Mouse (Mus musculus): ENCODE measurements around the gene Dis3. TPM values are rescaled to one million over a fixed set of nuclear protein-coding genes. Genes with fewer than 3 reads are reported as not detected.
A peak's percentile ranks its signal among the peaks of the same experiment; 100 is the strongest.

Gene Dis3
- polyA plus RNA-seq (2016; fragmentation: Nextera tagmentation; extraction: Ambion mirVana): 40.3 and 41.2 TPM in 2 replicates

GRCm38 (mm10) chr14:99099267-99099966, at the start of gene Dis3, which contains the start of gene Pibf1:
Dis3 (minus strand) TSS chr14:99099770.
Pibf1 (plus strand) TSS chr14:99099424.
- peak within 1 kb of the TSS; percentile 67 for H3K4me2 ChIP-seq (replicated peaks)
- peak within 1 kb of the TSS; percentile 90 for H3K9ac ChIP-seq (replicated peaks)
- peaks cover 53% of the 10 kb centered on the region for H3K36me3 ChIP-seq
- peak within 1 kb of the TSS; percentile 75 for H3K27ac ChIP-seq (replicated peaks)
- WGBS: under 1% methylated on average over 72 of the region's 73 CpGs
- ATAC-seq (ENCODE audit: low FRiP score, low read depth): peak; percentile 99
- H3K4me3 ChIP-seq: peak within 1 kb of the TSS; percentile 92
- no peaks in the 10 kb centered on the region for H3K9me3 ChIP-seq
- no peaks in the 10 kb centered on the region for H3K27me3 ChIP-seq
- H3K4me1 ChIP-seq: peaks cover 13% of the 10 kb centered on the region

GRCm38 (mm10) chr14:99146841-99147240, 47.3 kb upstream of the Dis3 start:
- no peak overlapping the region for H3K4me2 ChIP-seq (replicated peaks)
- H3K4me1 ChIP-seq: no peaks in the 10 kb centered on the region
- 54% methylated on average over 1 of the region's 1 CpGs for WGBS
- H3K9me3 ChIP-seq: no peaks in the 10 kb centered on the region
- no peak for ATAC-seq (ENCODE audit: low FRiP score, low read depth)
- H3K4me3 ChIP-seq: no peak overlapping the region
- H3K9ac ChIP-seq (replicated peaks): no peak overlapping the region
- H3K36me3 ChIP-seq: 0 out of 2 replicates have a peak, but pooled peaks cover 11% of the 10 kb centered on the region
- H3K27me3 ChIP-seq: no peaks in the 10 kb centered on the region
- H3K27ac ChIP-seq (replicated peaks): no peak overlapping the region

- no peak overlapping the region for H3K4me3 ChIP-seq
- no peaks in the 10 kb centered on the region for H3K9me3 ChIP-seq
- no peak overlapping the region; the same call in 1 of the 2 replicates for H3K27ac ChIP-seq (replicated peaks)
- peaks cover 9% of the 10 kb centered on the region; the same call in 1 of the 2 replicates for H3K36me3 ChIP-seq
- peak; percentile 93 for ATAC-seq (ENCODE audit: low FRiP score, low read depth)
- 19% methylated on average over 15 of the region's 15 CpGs for WGBS
- no peak overlapping the region for H3K9ac ChIP-seq (replicated peaks)
- H3K4me2 ChIP-seq (replicated peaks): no peak overlapping the region
- no peaks in the 10 kb centered on the region for H3K27me3 ChIP-seq
- H3K4me1 ChIP-seq: no peaks in the 10 kb centered on the region
Measured at GRCm38 (mm10) chr14:99141786-99142633, 42.4 kb upstream of the Dis3 start.

GRCm38 (mm10) chr14:99140036-99140435, 40.5 kb upstream of the Dis3 start:
- ATAC-seq (ENCODE audit: low FRiP score, low read depth): no peak
- no peak overlapping the region for H3K27ac ChIP-seq (replicated peaks)
- no peak overlapping the region for H3K4me2 ChIP-seq (replicated peaks)
- peaks cover 22% of the 10 kb centered on the region; the same call in 1 of the 2 replicates for H3K36me3 ChIP-seq
- no peak overlapping the region for H3K9ac ChIP-seq (replicated peaks)
- no peaks in the 10 kb centered on the region for H3K27me3 ChIP-seq
- no peaks in the 10 kb centered on the region for H3K4me1 ChIP-seq
- no peak overlapping the region for H3K4me3 ChIP-seq
- WGBS: 88% methylated on average over 2 of the region's 2 CpGs
- H3K9me3 ChIP-seq: no peaks in the 10 kb centered on the region

GRCm38 (mm10) chr14:99136297-99136696, 36.7 kb upstream of the Dis3 start:
- Histone ChIP-seq H3K4me2 (replicated peaks) (no peak overlapping the region), H3K4me3 (no peak overlapping the region)

GRCm38 (mm10) chr14:99135761-99136160, 36.2 kb upstream of the Dis3 start:
- no peaks in the 10 kb centered on the region for H3K4me1 ChIP-seq
- WGBS: 93% methylated on average over 9 of the region's 9 CpGs
- H3K36me3 ChIP-seq: peaks cover 25% of the 10 kb centered on the region; the same call in 1 of the 2 replicates
- no peaks in the 10 kb centered on the region for H3K27me3 ChIP-seq
- no peak for ATAC-seq (ENCODE audit: low FRiP score, low read depth)
- no peak overlapping the region for H3K9ac ChIP-seq (replicated peaks)
- no peak overlapping the region for H3K27ac ChIP-seq (replicated peaks)
- no peak overlapping the region for H3K4me2 ChIP-seq (replicated peaks)
- H3K4me3 ChIP-seq: no peak overlapping the region
- no peaks in the 10 kb centered on the region for H3K9me3 ChIP-seq

More at GRCm38 (mm10) chr14:99136297-99136696, 36.7 kb upstream of the Dis3 start:
- WGBS: 95% methylated on average over 16 of the region's 16 CpGs
- Histone ChIP-seq H3K27me3 (no peaks in the 10 kb centered on the region), H3K27ac (replicated peaks) (no peak overlapping the region), H3K9me3 (no peaks in the 10 kb centered on the region), H3K9ac (replicated peaks) (no peak overlapping the region), H3K4me1 (no peaks in the 10 kb centered on the region), H3K36me3 (peaks cover 21% of the 10 kb centered on the region; the same call in 1 of the 2 replicates)
- no peak for ATAC-seq (ENCODE audit: low FRiP score, low read depth)

GRCm38 (mm10) chr14:99134048-99134447, 34.5 kb upstream of the Dis3 start:
- no peaks in the 10 kb centered on the region for H3K4me1 ChIP-seq
- no peak overlapping the region for H3K27ac ChIP-seq (replicated peaks)
- no peaks in the 10 kb centered on the region for H3K9me3 ChIP-seq
- ATAC-seq (ENCODE audit: low FRiP score, low read depth): no peak
- no peak overlapping the region for H3K4me2 ChIP-seq (replicated peaks)
- H3K4me3 ChIP-seq: no peak overlapping the region
- no peak overlapping the region for H3K9ac ChIP-seq (replicated peaks)
- H3K27me3 ChIP-seq: no peaks in the 10 kb centered on the region
- 96% methylated on average over 2 of the region's 2 CpGs for WGBS
- peaks cover 25% of the 10 kb centered on the region; the same call in 1 of the 2 replicates for H3K36me3 ChIP-seq

GRCm38 (mm10) chr14:99129050-99129449, 29.5 kb upstream of the Dis3 start:
- ATAC-seq (ENCODE audit: low FRiP score, low read depth): no peak
- Histone ChIP-seq H3K4me3 (no peak overlapping the region), H3K36me3 (0 out of 2 replicates have a peak, but pooled peaks cover 10% of the 10 kb centered on the region), H3K27me3 (no peaks in the 10 kb centered on the region), H3K4me1 (no peaks in the 10 kb centered on the region), H3K9ac (replicated peaks) (no peak overlapping the region), H3K9me3 (no peaks in the 10 kb centered on the region), H3K27ac (replicated peaks) (no peak overlapping the region), H3K4me2 (replicated peaks) (no peak overlapping the region)
- WGBS: 93% methylated on average over 2 of the region's 2 CpGs

GRCm38 (mm10) chr14:99127509-99127908, 27.9 kb upstream of the Dis3 start:
- H3K9me3 ChIP-seq: no peaks in the 10 kb centered on the region
- WGBS: 72% methylated on average over 1 of the region's 1 CpGs
- no peak for ATAC-seq (ENCODE audit: low FRiP score, low read depth)
- H3K4me3 ChIP-seq: no peak overlapping the region
- no peaks in the 10 kb centered on the region for H3K27me3 ChIP-seq
- H3K4me1 ChIP-seq: no peaks in the 10 kb centered on the region
- no peak overlapping the region for H3K27ac ChIP-seq (replicated peaks)
- H3K9ac ChIP-seq (replicated peaks): no peak overlapping the region
- no peak overlapping the region for H3K4me2 ChIP-seq (replicated peaks)
- H3K36me3 ChIP-seq: 0 out of 2 replicates have a peak, but pooled peaks cover 10% of the 10 kb centered on the region

GRCm38 (mm10) chr14:99126713-99127112, 27.1 kb upstream of the Dis3 start:
- 94% methylated on average over 4 of the region's 4 CpGs for WGBS
- no peaks in the 10 kb centered on the region for H3K27me3 ChIP-seq

GRCm38 (mm10) chr14:99124076-99124475, 24.5 kb upstream of the Dis3 start:
- WGBS: 93% methylated on average over 4 of the region's 4 CpGs
- H3K9me3 ChIP-seq: no peaks in the 10 kb centered on the region
- no peak for ATAC-seq (ENCODE audit: low FRiP score, low read depth)

More at GRCm38 (mm10) chr14:99126713-99127112, 27.1 kb upstream of the Dis3 start:
- Histone ChIP-seq H3K9me3 (no peaks in the 10 kb centered on the region), H3K9ac (replicated peaks) (no peak overlapping the region), H3K4me2 (replicated peaks) (no peak overlapping the region), H3K36me3 (0 out of 2 replicates have a peak, but pooled peaks cover 15% of the 10 kb centered on the region), H3K4me1 (no peaks in the 10 kb centered on the region), H3K4me3 (no peak overlapping the region), H3K27ac (replicated peaks) (no peak overlapping the region)
- ATAC-seq (ENCODE audit: low FRiP score, low read depth): no peak

More at GRCm38 (mm10) chr14:99124076-99124475, 24.5 kb upstream of the Dis3 start:
- H3K36me3 ChIP-seq: 0 out of 2 replicates have a peak, but pooled peaks cover 10% of the 10 kb centered on the region
- no peak overlapping the region for H3K4me2 ChIP-seq (replicated peaks)
- no peak overlapping the region for H3K9ac ChIP-seq (replicated peaks)
- no peaks in the 10 kb centered on the region for H3K27me3 ChIP-seq
- H3K27ac ChIP-seq (replicated peaks): no peak overlapping the region
- no peaks in the 10 kb centered on the region for H3K4me1 ChIP-seq
- H3K4me3 ChIP-seq: no peak overlapping the region

Data from midbrain, embryonic 12.5 days (tissue).